Mouse (Mus musculus): ENCODE data around the gene Lamc1. TPM values are rescaled to one million over a fixed set of nuclear protein-coding genes. Genes with fewer than 3 reads are reported as not detected.
A peak's percentile ranks its signal among the peaks of the same experiment; 100 is the strongest.

Gene Lamc1
- polyA plus RNA-seq, 1 experiment from 2014 or later: 151 TPM

- H3K36me3 ChIP-seq (ENCODE audit: control insufficient read depth, insufficient read depth, low read length): no peaks in the 10 kb centered on the region
- no peak overlapping the region for H3K4me2 ChIP-seq (replicated peaks; ENCODE audit: low read depth, low read length)
- WGBS: 85% methylated on average over 4 of the region's 4 CpGs
- H3K9ac ChIP-seq (ENCODE audit: low read depth, low read length): no peak overlapping the region
- H3K9me3 ChIP-seq (ENCODE audit: control insufficient read depth, low read length): no peaks in the 10 kb centered on the region
- H3K27ac ChIP-seq (ENCODE audit: low read depth, low read length): no peak overlapping the region
- no peak for ATAC-seq (ENCODE audit: low FRiP score, low TSS enrichment)
- no peaks in the 10 kb centered on the region for H3K27me3 ChIP-seq (ENCODE audit: control insufficient read depth, insufficient read depth, low read length)
- H3K4me1 ChIP-seq (ENCODE audit: control insufficient read depth, insufficient read depth, low read length): no peaks in the 10 kb centered on the region
- H3K4me3 ChIP-seq (ENCODE audit: low read length): no peak overlapping the region
Measured at GRCm38 (mm10) chr1:153361926-153362325, 29.3 kb upstream of the Lamc1 start.

GRCm38 (mm10) chr1:153360556-153360955 lies 28.0 kb upstream of the Lamc1 start:
- Histone ChIP-seq H3K36me3 (ENCODE audit: control insufficient read depth, insufficient read depth, low read length) (no peaks in the 10 kb centered on the region), H3K4me2 (replicated peaks; ENCODE audit: low read depth, low read length) (no peak overlapping the region), H3K4me1 (ENCODE audit: control insufficient read depth, insufficient read depth, low read length) (no peaks in the 10 kb centered on the region), H3K27ac (ENCODE audit: low read depth, low read length) (no peak overlapping the region), H3K27me3 (ENCODE audit: control insufficient read depth, insufficient read depth, low read length) (no peaks in the 10 kb centered on the region), H3K9me3 (ENCODE audit: control insufficient read depth, low read length) (no peaks in the 10 kb centered on the region), H3K4me3 (ENCODE audit: low read length) (no peak overlapping the region), H3K9ac (ENCODE audit: low read depth, low read length) (no peak overlapping the region)
- WGBS: 65% methylated on average over 3 of the region's 3 CpGs
- ATAC-seq (ENCODE audit: low FRiP score, low TSS enrichment): no peak

GRCm38 (mm10) chr1:153357218-153357617 lies 24.6 kb upstream of the Lamc1 start:
- WGBS: 88% methylated on average over 1 of the region's 1 CpGs
- Histone ChIP-seq H3K4me3 (ENCODE audit: low read length) (no peak overlapping the region), H3K4me2 (replicated peaks; ENCODE audit: low read depth, low read length) (no peak overlapping the region), H3K4me1 (ENCODE audit: control insufficient read depth, insufficient read depth, low read length) (no peaks in the 10 kb centered on the region; the same call in 1 of the 2 replicates), H3K27ac (ENCODE audit: low read depth, low read length) (no peak overlapping the region), H3K9ac (ENCODE audit: low read depth, low read length) (no peak overlapping the region), H3K36me3 (ENCODE audit: control insufficient read depth, insufficient read depth, low read length) (no peaks in the 10 kb centered on the region), H3K27me3 (ENCODE audit: control insufficient read depth, insufficient read depth, low read length) (no peaks in the 10 kb centered on the region), H3K9me3 (ENCODE audit: control insufficient read depth, low read length) (no peaks in the 10 kb centered on the region)
- ATAC-seq (ENCODE audit: low FRiP score, low TSS enrichment): no peak

- H3K27ac ChIP-seq (ENCODE audit: low read depth, low read length): peak overlapping the region; percentile 3; the same call in 1 of the 2 replicates
- no peaks in the 10 kb centered on the region for H3K9me3 ChIP-seq (ENCODE audit: control insufficient read depth, low read length)
- no peak overlapping the region for H3K4me2 ChIP-seq (replicated peaks; ENCODE audit: low read depth, low read length)
- H3K27me3 ChIP-seq (ENCODE audit: control insufficient read depth, insufficient read depth, low read length): no peaks in the 10 kb centered on the region
- WGBS: 45% methylated on average over 2 of the region's 2 CpGs
- no peak overlapping the region for H3K9ac ChIP-seq (ENCODE audit: low read depth, low read length)
- H3K4me3 ChIP-seq (ENCODE audit: low read length): no peak overlapping the region
- no peak for ATAC-seq (ENCODE audit: low FRiP score, low TSS enrichment)
- no peaks in the 10 kb centered on the region for H3K36me3 ChIP-seq (ENCODE audit: control insufficient read depth, insufficient read depth, low read length)
- no peaks in the 10 kb centered on the region; the same call in 1 of the 2 replicates for H3K4me1 ChIP-seq (ENCODE audit: control insufficient read depth, insufficient read depth, low read length)
Measured at GRCm38 (mm10) chr1:153354466-153354865, 21.9 kb upstream of the Lamc1 start.

- Histone ChIP-seq H3K27me3 (ENCODE audit: control insufficient read depth, insufficient read depth, low read length) (no peaks in the 10 kb centered on the region), H3K27ac (ENCODE audit: low read depth, low read length) (peak overlapping the region; percentile 42; the same call in 1 of the 2 replicates), H3K36me3 (ENCODE audit: control insufficient read depth, insufficient read depth, low read length) (no peaks in the 10 kb centered on the region), H3K4me1 (ENCODE audit: control insufficient read depth, insufficient read depth, low read length) (no peaks in the 10 kb centered on the region; the same call in 1 of the 2 replicates), H3K4me3 (ENCODE audit: low read length) (no peak overlapping the region), H3K9ac (ENCODE audit: low read depth, low read length) (no peak overlapping the region), H3K4me2 (replicated peaks; ENCODE audit: low read depth, low read length) (no peak overlapping the region), H3K9me3 (ENCODE audit: control insufficient read depth, low read length) (no peaks in the 10 kb centered on the region)
- WGBS: 64% methylated on average over 18 of the region's 18 CpGs
- ATAC-seq (ENCODE audit: low FRiP score, low TSS enrichment): no peak
Measured at GRCm38 (mm10) chr1:153353736-153354430, 21.3 kb upstream of the Lamc1 start.

GRCm38 (mm10) chr1:153351034-153351433 lies 18.4 kb upstream of the Lamc1 start:
- 80% methylated on average over 4 of the region's 4 CpGs for WGBS
- no peaks in the 10 kb centered on the region for H3K9me3 ChIP-seq (ENCODE audit: control insufficient read depth, low read length)
- no peak overlapping the region for H3K9ac ChIP-seq (ENCODE audit: low read depth, low read length)
- no peak overlapping the region for H3K4me2 ChIP-seq (replicated peaks; ENCODE audit: low read depth, low read length)
- ATAC-seq (ENCODE audit: low FRiP score, low TSS enrichment): no peak
- H3K4me1 ChIP-seq (ENCODE audit: control insufficient read depth, insufficient read depth, low read length): no peaks in the 10 kb centered on the region; the same call in 1 of the 2 replicates
- H3K4me3 ChIP-seq (ENCODE audit: low read length): no peak overlapping the region
- no peaks in the 10 kb centered on the region for H3K36me3 ChIP-seq (ENCODE audit: control insufficient read depth, insufficient read depth, low read length)
- H3K27me3 ChIP-seq (ENCODE audit: control insufficient read depth, insufficient read depth, low read length): no peaks in the 10 kb centered on the region
- no peak overlapping the region for H3K27ac ChIP-seq (ENCODE audit: low read depth, low read length)

GRCm38 (mm10) chr1:153347726-153348125 lies 15.1 kb upstream of the Lamc1 start:
- no peaks in the 10 kb centered on the region for H3K9me3 ChIP-seq (ENCODE audit: control insufficient read depth, low read length)
- no peaks in the 10 kb centered on the region for H3K36me3 ChIP-seq (ENCODE audit: control insufficient read depth, insufficient read depth, low read length)
- H3K4me2 ChIP-seq (replicated peaks; ENCODE audit: low read depth, low read length): no peak overlapping the region
- 46% methylated on average over 3 of the region's 3 CpGs for WGBS
- H3K27ac ChIP-seq (ENCODE audit: low read depth, low read length): no peak overlapping the region
- no peak overlapping the region for H3K9ac ChIP-seq (ENCODE audit: low read depth, low read length)
- no peaks in the 10 kb centered on the region for H3K4me1 ChIP-seq (ENCODE audit: control insufficient read depth, insufficient read depth, low read length)
- H3K27me3 ChIP-seq (ENCODE audit: control insufficient read depth, insufficient read depth, low read length): no peaks in the 10 kb centered on the region
- no peak for ATAC-seq (ENCODE audit: low FRiP score, low TSS enrichment)
- no peak overlapping the region for H3K4me3 ChIP-seq (ENCODE audit: low read length)

GRCm38 (mm10) chr1:153347040-153347439 lies 14.5 kb upstream of the Lamc1 start:
- H3K4me2 ChIP-seq (replicated peaks; ENCODE audit: low read depth, low read length): no peak overlapping the region
- no peak overlapping the region for H3K9ac ChIP-seq (ENCODE audit: low read depth, low read length)
- no peaks in the 10 kb centered on the region for H3K27me3 ChIP-seq (ENCODE audit: control insufficient read depth, insufficient read depth, low read length)
- no peak overlapping the region for H3K4me3 ChIP-seq (ENCODE audit: low read length)
- no peaks in the 10 kb centered on the region for H3K36me3 ChIP-seq (ENCODE audit: control insufficient read depth, insufficient read depth, low read length)
- WGBS: 93% methylated on average over 2 of the region's 2 CpGs
- ATAC-seq (ENCODE audit: low FRiP score, low TSS enrichment): no peak
- no peaks in the 10 kb centered on the region for H3K4me1 ChIP-seq (ENCODE audit: control insufficient read depth, insufficient read depth, low read length)
- no peak overlapping the region; the same call in 1 of the 2 replicates for H3K27ac ChIP-seq (ENCODE audit: low read depth, low read length)
- H3K9me3 ChIP-seq (ENCODE audit: control insufficient read depth, low read length): no peaks in the 10 kb centered on the region

GRCm38 (mm10) chr1:153345699-153346291 lies 13.2 kb upstream of the Lamc1 start:
- Histone ChIP-seq H3K9me3 (ENCODE audit: control insufficient read depth, low read length) (no peaks in the 10 kb centered on the region), H3K36me3 (ENCODE audit: control insufficient read depth, insufficient read depth, low read length) (no peaks in the 10 kb centered on the region), H3K4me1 (ENCODE audit: control insufficient read depth, insufficient read depth, low read length) (no peaks in the 10 kb centered on the region), H3K27ac (ENCODE audit: low read depth, low read length) (peak overlapping the region; percentile 70), H3K9ac (ENCODE audit: low read depth, low read length) (no peak overlapping the region), H3K27me3 (ENCODE audit: control insufficient read depth, insufficient read depth, low read length) (no peaks in the 10 kb centered on the region), H3K4me2 (replicated peaks; ENCODE audit: low read depth, low read length) (peak overlapping the region; percentile 36), H3K4me3 (ENCODE audit: low read length) (peak overlapping the region; percentile 21)
- peak; percentile 87 for ATAC-seq (ENCODE audit: low FRiP score, low TSS enrichment)
- WGBS: 39% methylated on average over 16 of the region's 16 CpGs

Measured in kidney, embryonic 14.5 days (tissue).